Mouse (Mus musculus) kidney, embryonic 16.5 days (tissue): ENCODE measurements at regions not wholly inside any gene's neighbourhood (a gene's known extent, or its start where the extent isn't known, plus 50 kb on each side); places are given as distances from the start of the nearest gene placed in this dataset.

ENCODE experiments used
- ATAC-seq: fragments of 200-750 bp; cut with Nextera tagmentation; 2 replicates; pipeline ENCODE4 v1.8.0; 2017; ENCODE audit warnings: moderate TSS enrichment; ENCODE audit not compliant: low FRiP score, low TSS enrichment
- H3K27ac ChIP-seq: fragments of 300-500 bp; sonication (generic); 2 replicates; pipeline ENCODE4 v1.5.1; 2014; ENCODE audit warnings: low read length
- H3K27me3 ChIP-seq: fragments of 300-500 bp; sonication (generic); 2 replicates; pipeline ENCODE4 v1.6.1; 2014; ENCODE audit warnings: low read length, control low read depth, mixed read lengths; ENCODE audit not compliant: insufficient read depth
- H3K36me3 ChIP-seq: fragments of 300-500 bp; sonication (generic); 2 replicates; pipeline ENCODE4 v1.6.1; 2014; ENCODE audit warnings: low read length, control low read depth, mixed read lengths; ENCODE audit not compliant: insufficient read depth
- H3K4me1 ChIP-seq: fragments of 300-500 bp; sonication (generic); 2 replicates; pipeline ENCODE4 v1.6.1; 2014; ENCODE audit warnings: low read length, control low read depth, mixed read lengths; ENCODE audit not compliant: insufficient read depth
- H3K4me2 ChIP-seq: fragments of 300-500 bp; sonication (generic); replicated peaks from 2 replicates; pipeline ENCODE4 v1.6.1; 2014; ENCODE audit warnings: low read depth, low read length
- H3K4me3 ChIP-seq: fragments of 300-500 bp; sonication (generic); 2 replicates; pipeline ENCODE4 v1.5.1; 2014; ENCODE audit warnings: mild to moderate bottlenecking, low read length
- H3K9ac ChIP-seq: fragments of 300-500 bp; sonication (generic); replicated peaks from 2 replicates; pipeline ENCODE4 v1.6.1; 2014; ENCODE audit warnings: low read length
- H3K9me3 ChIP-seq: fragments of 300-500 bp; sonication (generic); 2 replicates; pipeline ENCODE4 v1.6.1; 2016; ENCODE audit warnings: low read length, control low read depth
- WGBS: fragments of 180-500 bp; shearing (Covaris S2); extraction: QIAGEN DNeasy Blood & Tissue Kit; methylation state at CpG from one replicate; pipeline ENCODE4 v1.1.7; 2014; 5-methylcytosine and 5-hydroxymethylcytosine counted together

DNA sequence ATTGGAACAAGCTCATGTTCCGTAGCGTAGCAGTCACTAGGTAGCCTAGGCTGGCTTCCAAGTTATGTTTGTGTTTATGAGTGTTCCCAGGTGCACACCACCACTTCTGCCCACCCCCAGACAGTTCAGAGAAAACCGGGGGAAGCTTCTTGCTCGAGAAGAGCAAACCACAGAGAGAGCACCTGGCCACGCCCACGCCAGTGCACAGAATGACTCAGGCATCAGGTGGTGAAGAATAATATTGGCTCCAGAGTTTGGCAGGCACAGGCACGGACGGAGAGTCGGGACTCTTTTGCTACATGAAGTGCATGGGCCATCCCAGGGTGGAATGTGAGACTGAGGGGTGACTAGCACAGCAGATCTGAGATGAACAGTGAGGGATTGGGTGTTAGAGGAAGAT lies 88.8 kb downstream of the Klf4 start:
- Histone ChIP-seq H3K4me1 (no peaks in the 10 kb centered on the region), H3K9me3 (no peaks in the 10 kb centered on the region), H3K36me3 (no peaks in the 10 kb centered on the region), H3K27ac (no peak overlapping the region), H3K27me3 (no peaks in the 10 kb centered on the region), H3K4me2 (no peak overlapping the region), H3K9ac (no peak overlapping the region), H3K4me3 (no peak overlapping the region)
- WGBS, result 81% methylated on average over 9 of the region's 9 CpGs
- ATAC-seq, result no peak

DNA sequence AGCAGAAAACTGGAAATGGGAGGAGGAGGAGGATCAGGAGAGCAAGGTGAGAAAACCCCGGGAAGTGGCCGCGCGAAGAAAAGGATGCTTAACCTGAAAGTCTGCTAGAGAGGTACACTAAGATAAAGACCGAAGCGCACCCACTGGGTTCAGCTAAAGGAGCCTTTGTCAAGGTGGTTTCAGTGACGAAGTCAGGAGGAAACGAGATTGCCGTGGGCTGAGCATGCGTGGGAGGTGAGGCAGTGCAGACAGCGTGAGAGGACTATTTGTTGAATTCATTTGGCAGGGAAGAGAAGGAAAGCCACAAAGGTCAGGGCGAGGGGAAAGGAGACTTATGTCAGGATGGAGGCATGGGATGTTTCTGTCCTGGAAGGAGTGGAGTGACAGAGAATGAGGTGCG lies 90.2 kb downstream of the Klf4 start:
- ATAC-seq, result no peak
- no peaks in the 10 kb centered on the region for H3K36me3 ChIP-seq
- H3K4me3 ChIP-seq, result no peak overlapping the region
- no peaks in the 10 kb centered on the region for H3K27me3 ChIP-seq
- 60% methylated on average over 13 of the region's 13 CpGs for WGBS
- no peak overlapping the region for H3K9ac ChIP-seq
- no peaks in the 10 kb centered on the region for H3K4me1 ChIP-seq
- no peak overlapping the region for H3K4me2 ChIP-seq
- no peaks in the 10 kb centered on the region for H3K9me3 ChIP-seq
- no peak overlapping the region for H3K27ac ChIP-seq
